Mouse (Mus musculus) kidney, embryonic 14.5 days (tissue): ENCODE results near the gene Ttc30b. TPM values are rescaled to one million over a fixed set of nuclear protein-coding genes. Genes with fewer than 3 reads are reported as not detected.
"Not testable (repeated sequence)": the region's sequence is repeated elsewhere in the genome, so short reads cannot be mapped to it uniquely, and the experiment has no call there.

ENCODE experiments used
- ATAC-seq: fragments of 200-750 bp; cut with Nextera tagmentation; 2 replicates; pipeline ENCODE4 v1.8.0; 2017; ENCODE audit warnings: moderate number of reproducible peaks, mild to moderate bottlenecking, moderate TSS enrichment, moderate library complexity; ENCODE audit not compliant: low FRiP score, low TSS enrichment
- H3K27ac ChIP-seq: fragments of 300-500 bp; sonication (generic); 2 replicates; pipeline ENCODE4 v1.5.1; 2014; ENCODE audit warnings: low read depth, mild to moderate bottlenecking, low read length, moderate library complexity, mixed read lengths
- H3K27me3 ChIP-seq: fragments of 300-500 bp; sonication (generic); 2 replicates; pipeline ENCODE4 v1.6.1; 2014; ENCODE audit warnings: mild to moderate bottlenecking, low read length; ENCODE audit not compliant: control insufficient read depth, insufficient read depth
- H3K36me3 ChIP-seq: fragments of 300-500 bp; sonication (generic); 2 replicates; pipeline ENCODE4 v1.6.1; 2014; ENCODE audit warnings: low read length, mixed read lengths; ENCODE audit not compliant: control insufficient read depth, insufficient read depth
- H3K4me1 ChIP-seq: fragments of 300-500 bp; sonication (generic); 2 replicates; pipeline ENCODE4 v1.6.1; 2014; ENCODE audit warnings: low read length, mixed read lengths; ENCODE audit not compliant: control insufficient read depth, insufficient read depth
- H3K4me2 ChIP-seq: fragments of 300-500 bp; sonication (generic); replicated peaks from 2 replicates; pipeline ENCODE4 v1.6.1; 2014; ENCODE audit warnings: low read depth, mild to moderate bottlenecking, low read length
- H3K4me3 ChIP-seq: fragments of 300-500 bp; sonication (generic); 2 replicates; pipeline ENCODE4 v1.5.1; 2014; ENCODE audit warnings: mild to moderate bottlenecking, low read length
- H3K9ac ChIP-seq: fragments of 300-500 bp; sonication (generic); 2 replicates; pipeline ENCODE4 v1.6.1; 2014; ENCODE audit warnings: low read depth, mild to moderate bottlenecking, low read length, moderate library complexity
- H3K9me3 ChIP-seq: fragments of 300-500 bp; sonication (generic); 2 replicates; pipeline ENCODE4 v1.6.1; 2016; ENCODE audit warnings: low read length; ENCODE audit not compliant: control insufficient read depth
- WGBS: fragments of 180-500 bp; shearing (Covaris S2); extraction: QIAGEN DNeasy Blood & Tissue Kit; methylation state at CpG from one replicate; pipeline ENCODE4 v1.1.7; 2014; 5-methylcytosine and 5-hydroxymethylcytosine counted together
- polyA plus RNA-seq: library from polyadenylated mRNA; unstranded; fragments of >200 nt; fragmentation: Nextera tagmentation; extraction: Ambion mirVana; gene quantifications from 2 replicates; pipeline ENCODE4 v1.2.1, GENCODE M21; 2014

The Ttc30b gene
- polyA plus RNA-seq = 8.3 and 10.8 TPM in 2 replicates

DNA sequence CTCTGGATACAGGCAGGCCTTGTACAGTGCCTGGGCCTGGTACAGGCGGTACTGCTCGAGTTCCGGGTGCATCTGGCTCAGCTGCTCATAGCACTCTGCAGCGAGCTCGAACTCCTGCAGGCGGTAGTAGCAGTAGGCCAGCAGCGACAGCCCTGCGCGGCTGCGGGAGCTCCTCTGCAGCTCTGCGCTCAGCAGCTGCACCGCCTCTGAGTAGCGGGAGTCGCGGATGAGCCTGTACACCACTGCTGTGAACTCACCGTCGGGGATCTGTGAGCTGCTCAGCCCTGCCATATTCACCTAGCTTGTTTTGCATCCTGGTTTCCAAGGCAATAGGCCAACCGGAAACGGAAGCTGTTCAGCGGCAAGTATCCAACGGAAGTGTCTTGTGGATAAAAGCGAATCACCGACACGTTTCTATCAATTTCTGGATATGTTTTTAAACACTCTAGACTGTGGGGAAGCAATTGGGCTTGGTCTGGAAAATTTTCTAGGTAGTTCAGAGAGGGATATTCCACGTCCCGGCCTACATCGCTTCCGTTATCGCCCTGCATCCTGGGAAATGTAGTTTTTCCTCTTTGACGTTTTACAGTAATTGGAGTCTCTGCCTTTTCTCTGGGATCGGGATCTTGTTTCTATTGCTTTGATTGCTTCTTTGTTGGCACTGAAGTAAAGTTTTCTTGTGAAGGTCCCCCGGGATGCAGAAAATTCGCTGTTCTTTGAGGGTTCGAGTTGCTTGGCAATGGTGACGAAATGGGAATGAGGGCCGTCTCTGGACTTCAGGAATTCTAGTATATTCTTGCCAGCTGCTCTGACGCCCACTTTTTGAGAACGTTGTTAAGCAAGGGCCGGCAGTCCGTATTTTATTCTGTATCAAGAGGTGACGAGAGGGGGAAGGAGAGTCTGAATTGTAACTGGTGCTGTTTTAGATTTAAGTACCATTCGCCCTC lies at the start of gene Ttc30b:
Ttc30b (minus strand) TSS at position 469 of the 947 bp plus-strand sequence.
- Histone ChIP-seq H3K4me3 (peak within 1 kb of the TSS; percentile 61), H3K36me3 (no peaks in the 10 kb centered on the region), H3K4me1 (no peaks in the 10 kb centered on the region), H3K27me3 (no peaks in the 10 kb centered on the region), H3K4me2 (peak within 1 kb of the TSS; percentile 55), H3K9ac (peak within 1 kb of the TSS; percentile 59), H3K9me3 (no peaks in the 10 kb centered on the region), H3K27ac (peak within 1 kb of the TSS; percentile 66; the same call in 1 of the 2 replicates)
- 4% methylated on average over 31 of the region's 42 CpGs for WGBS
- ATAC-seq = peak; percentile 89

DNA sequence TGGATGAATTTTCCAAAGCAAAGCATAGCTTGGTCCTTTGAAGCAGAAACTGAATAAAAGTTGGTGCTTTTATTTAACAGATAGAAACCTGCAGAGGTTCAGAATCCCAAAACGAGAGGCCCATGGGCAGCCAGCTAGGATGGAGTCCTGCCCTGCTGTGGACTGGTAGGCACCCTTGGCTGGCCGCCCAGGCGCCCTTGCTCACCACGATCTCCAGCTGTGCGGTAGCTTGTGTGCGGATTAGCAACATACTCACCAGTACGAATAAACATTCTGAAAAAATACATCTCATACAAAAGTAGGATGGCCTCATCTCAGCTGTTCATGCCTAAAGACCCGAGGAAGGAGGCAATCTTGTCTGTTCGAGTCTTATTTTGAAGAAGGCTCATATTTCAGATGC lies 49.4 kb upstream of the Ttc30b start:
- Histone ChIP-seq H3K9ac (no peak overlapping the region), H3K27ac (no peak overlapping the region), H3K36me3 (no peaks in the 10 kb centered on the region), H3K4me3 (no peak overlapping the region), H3K27me3 (no peaks in the 10 kb centered on the region), H3K4me1 (peaks cover 28% of the 10 kb centered on the region), H3K9me3 (no peaks in the 10 kb centered on the region), H3K4me2 (no peak overlapping the region)
- 64% methylated on average over 9 of the region's 9 CpGs for WGBS
- no peak for ATAC-seq

DNA sequence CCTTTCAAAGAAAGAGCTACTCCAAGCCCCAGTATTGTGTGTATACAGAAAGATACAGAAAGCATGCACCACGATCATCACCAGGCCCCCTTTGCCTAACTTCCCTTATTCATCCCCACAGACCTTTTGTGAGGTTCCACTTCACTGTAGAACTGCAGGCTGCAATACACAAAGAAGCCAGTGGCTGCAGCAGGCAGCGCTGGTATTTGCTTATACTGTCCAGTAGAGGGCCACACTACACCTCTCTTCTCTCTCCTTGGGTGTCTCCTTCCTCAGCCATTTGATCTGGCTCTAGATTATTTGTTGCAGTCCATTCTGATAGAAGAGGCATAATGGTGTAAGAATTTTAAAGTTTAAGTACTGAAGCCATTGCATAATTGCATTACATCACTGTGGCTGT lies 46.7 kb upstream of the Ttc30b start:
- Histone ChIP-seq H3K9me3 (no peaks in the 10 kb centered on the region), H3K9ac (no peak overlapping the region), H3K4me2 (no peak overlapping the region), H3K4me1 (peaks cover 14% of the 10 kb centered on the region), H3K27me3 (no peaks in the 10 kb centered on the region), H3K36me3 (no peaks in the 10 kb centered on the region), H3K4me3 (no peak overlapping the region), H3K27ac (no peak overlapping the region)
- 4% methylated on average over 2 of the region's 2 CpGs for WGBS
- peak; percentile 56; the same call in 1 of the 2 replicates for ATAC-seq

DNA sequence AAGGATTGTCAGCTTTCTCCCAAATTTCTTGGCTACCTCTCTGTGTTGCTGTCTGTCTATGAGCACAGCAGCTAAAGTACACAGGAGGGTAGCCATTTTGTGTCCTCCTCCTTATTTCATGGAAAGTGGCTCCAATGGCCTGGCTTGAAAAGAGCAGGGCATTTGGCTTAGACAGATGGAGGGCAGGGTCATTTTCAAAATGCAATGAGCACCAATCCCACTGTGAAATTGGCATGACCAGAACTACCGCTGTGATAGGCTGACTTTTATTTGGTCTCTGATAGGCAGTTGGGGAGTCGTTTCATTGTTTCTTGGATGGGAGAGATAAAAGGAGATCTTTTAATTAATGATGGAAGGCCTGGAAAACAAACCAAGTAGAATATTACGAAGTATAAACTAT lies 45.5 kb upstream of the Ttc30b start:
- Histone ChIP-seq H3K4me3 (no peak overlapping the region), H3K4me2 (no peak overlapping the region), H3K4me1 (peaks cover 12% of the 10 kb centered on the region), H3K27ac (no peak overlapping the region), H3K9me3 (no peaks in the 10 kb centered on the region), H3K9ac (no peak overlapping the region), H3K27me3 (no peaks in the 10 kb centered on the region), H3K36me3 (no peaks in the 10 kb centered on the region)
- ATAC-seq = no peak
- WGBS = 74% methylated on average over 3 of the region's 3 CpGs

DNA sequence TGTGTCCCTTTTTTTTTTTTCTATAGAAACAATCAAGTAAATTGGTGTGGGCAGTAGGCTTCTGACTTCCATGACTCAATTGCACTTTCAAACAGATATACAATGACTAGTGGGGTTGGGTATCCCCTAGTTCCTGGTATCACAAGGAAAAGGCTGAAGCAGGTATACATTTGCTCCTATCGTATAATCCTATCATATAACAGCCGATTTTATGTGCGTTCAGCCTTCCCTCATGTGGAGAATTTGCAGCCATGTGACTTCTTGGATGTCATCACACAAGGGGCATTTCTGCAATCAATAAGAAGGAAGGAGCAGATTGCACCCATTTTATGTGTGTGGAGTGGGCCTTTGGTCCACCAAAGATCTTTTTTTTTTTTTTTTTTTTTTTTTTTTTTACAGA lies 44.7 kb upstream of the Ttc30b start:
- H3K36me3 ChIP-seq = no peaks in the 10 kb centered on the region
- no peak overlapping the region for H3K27ac ChIP-seq
- no peak for ATAC-seq
- H3K4me3 ChIP-seq = no peak overlapping the region
- no peak overlapping the region for H3K9ac ChIP-seq
- H3K27me3 ChIP-seq = no peaks in the 10 kb centered on the region
- peaks cover 6% of the 10 kb centered on the region for H3K4me1 ChIP-seq
- 97% methylated on average over 3 of the region's 3 CpGs for WGBS
- no peak overlapping the region for H3K4me2 ChIP-seq
- no peaks in the 10 kb centered on the region for H3K9me3 ChIP-seq

DNA sequence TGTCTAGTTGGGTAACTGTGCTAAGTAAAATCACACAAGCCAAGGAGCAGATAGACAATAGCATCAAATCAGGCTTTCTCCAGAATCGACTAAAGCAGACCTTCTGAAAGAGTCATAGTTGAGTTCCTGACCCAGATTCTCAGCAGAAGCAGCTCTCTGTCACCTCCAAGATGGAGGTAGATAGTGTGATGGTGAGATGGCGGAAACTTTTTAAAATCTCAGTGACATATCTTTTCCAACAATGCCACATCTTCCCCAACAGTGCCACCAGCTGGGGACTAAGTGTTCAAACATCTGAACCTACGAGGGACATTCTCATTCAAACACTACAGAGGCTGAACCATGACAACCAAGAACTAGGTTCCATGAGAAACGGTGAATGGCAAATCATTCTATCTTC lies 44.2 kb upstream of the Ttc30b start:
- WGBS = 95% methylated on average over 4 of the region's 4 CpGs
- H3K9me3 ChIP-seq = no peaks in the 10 kb centered on the region

DNA sequence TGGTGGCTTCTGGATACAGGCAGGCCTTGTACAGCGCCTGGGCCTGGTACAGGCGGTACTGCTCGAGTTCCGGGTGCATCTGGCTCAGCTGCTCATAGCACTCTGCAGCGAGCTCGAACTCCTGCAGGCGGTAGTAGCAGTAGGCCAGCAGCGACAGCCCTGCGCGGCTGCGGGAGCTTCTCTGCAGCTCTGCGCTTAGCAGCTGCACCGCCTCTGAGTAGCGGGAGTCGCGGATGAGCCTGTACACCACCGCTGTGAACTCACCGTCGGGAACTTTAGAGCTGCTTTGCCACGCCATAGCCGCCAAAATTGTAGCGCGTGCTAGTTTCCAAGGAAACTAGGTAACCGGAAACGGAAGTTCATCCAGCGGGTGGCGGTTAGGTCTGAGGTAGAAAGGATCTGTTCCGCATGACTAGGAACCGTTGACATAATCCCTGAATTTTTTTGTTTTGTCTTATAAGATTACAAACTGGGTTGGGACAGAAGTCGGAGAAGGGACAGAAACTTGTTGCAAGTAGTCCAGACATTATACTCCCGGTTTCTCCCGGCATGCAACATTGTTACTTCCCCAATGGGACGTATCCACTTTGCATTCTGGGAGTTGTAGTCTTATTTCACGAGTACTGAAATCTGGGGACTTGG lies 43.2 kb upstream of the Ttc30b start, which contains the start of gene Ttc30a1:
Ttc30a1 (minus strand) TSS at position 528 of the 642 bp plus-strand sequence.
- Histone ChIP-seq H3K4me2 (peak within 1 kb of the TSS; percentile 53), H3K4me3 (peak within 1 kb of the TSS; percentile 46), H3K9ac (peak within 1 kb of the TSS; percentile 53; the same call in 1 of the 2 replicates)
- 3% methylated on average over 29 of the region's 34 CpGs for WGBS
- H3K9me3 ChIP-seq, H3K27ac ChIP-seq, H3K27me3 ChIP-seq, H3K4me1 ChIP-seq, H3K36me3 ChIP-seq: not testable (repeated sequence)
- peak; percentile 68 for ATAC-seq

More for the DNA sequence above, 44.2 kb upstream of the Ttc30b start:
- no peak overlapping the region for H3K4me3 ChIP-seq
- no peak overlapping the region for H3K9ac ChIP-seq
- H3K4me1 ChIP-seq = peaks cover 3% of the 10 kb centered on the region; the same call in 1 of the 2 replicates
- H3K27me3 ChIP-seq = no peaks in the 10 kb centered on the region
- H3K27ac ChIP-seq = no peak overlapping the region
- ATAC-seq = no peak
- H3K36me3 ChIP-seq = no peaks in the 10 kb centered on the region
- no peak overlapping the region for H3K4me2 ChIP-seq

DNA sequence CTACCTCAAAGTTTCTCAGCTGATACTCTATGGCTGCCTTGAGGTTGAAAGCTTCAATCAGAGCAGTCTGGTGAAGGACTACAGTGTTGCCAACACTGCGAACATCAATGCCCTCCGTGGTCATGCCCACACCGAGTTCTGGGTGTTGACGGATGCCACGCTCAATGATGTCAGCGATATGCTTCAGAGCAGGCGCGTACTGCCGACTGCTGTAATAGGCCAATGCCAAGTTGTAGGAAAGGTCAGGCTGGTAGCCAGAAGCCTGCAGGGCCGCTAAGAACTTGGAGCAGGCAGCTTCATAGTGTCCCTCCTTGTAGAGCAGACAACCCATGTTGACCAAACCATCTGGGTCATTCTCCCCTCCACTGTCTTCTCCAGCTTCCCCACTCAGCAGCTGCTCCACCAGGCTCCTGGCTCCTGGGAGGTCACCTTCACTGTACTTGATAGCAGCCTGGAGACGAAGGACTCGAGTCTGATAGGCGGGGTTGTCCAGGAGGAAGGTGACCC lies 42.6 kb upstream of the Ttc30b start:
- not testable (repeated sequence) for H3K9me3 ChIP-seq, H3K27me3 ChIP-seq, H3K4me1 ChIP-seq, H3K36me3 ChIP-seq, H3K27ac ChIP-seq
- Histone ChIP-seq H3K4me3 (peak overlapping the region; percentile 46; the same call in 1 of the 2 replicates), H3K4me2 (peak overlapping the region; percentile 53), H3K9ac (peak overlapping the region; percentile 53; the same call in 1 of the 2 replicates)
- peak; percentile 13; the same call in 1 of the 2 replicates for ATAC-seq
- WGBS = 97% methylated on average over 12 of the region's 13 CpGs
